Mouse (Mus musculus) intestine, postnatal 0 days (tissue): Measurements from ENCODE around the gene Rgs12. TPM values are rescaled to one million over a fixed set of nuclear protein-coding genes. Genes with fewer than 3 reads are reported as not detected.

ENCODE experiments used
- ATAC-seq: fragments of 200-750 bp; cut with Nextera tagmentation; 2 replicates; pipeline ENCODE4 v1.8.0; 2017; ENCODE audit warnings: mild to moderate bottlenecking, moderate TSS enrichment, moderate library complexity
- H3K27ac ChIP-seq: fragments of 300-500 bp; sonication (generic); 2 replicates; pipeline ENCODE4 v1.5.1; 2014; ENCODE audit warnings: mild to moderate bottlenecking, low read depth, low read length, moderate library complexity
- H3K27me3 ChIP-seq: fragments of 300-500 bp; sonication (generic); replicated peaks from 2 replicates; pipeline ENCODE4 v1.6.1; 2014; ENCODE audit warnings: low read length, mixed read lengths; ENCODE audit not compliant: control insufficient read depth, insufficient read depth
- H3K36me3 ChIP-seq: fragments of 300-500 bp; sonication (generic); 2 replicates; pipeline ENCODE4 v1.6.1; 2014; ENCODE audit warnings: mild to moderate bottlenecking, moderate library complexity; ENCODE audit not compliant: control insufficient read depth, insufficient read depth
- H3K4me1 ChIP-seq: fragments of 300-500 bp; sonication (generic); replicated peaks from 2 replicates; pipeline ENCODE4 v1.6.1; 2014; ENCODE audit warnings: antibody characterized with exemption, low read length, mixed read lengths; ENCODE audit not compliant: control insufficient read depth, insufficient read depth
- H3K4me2 ChIP-seq: fragments of 300-500 bp; sonication (generic); replicated peaks from 2 replicates; pipeline ENCODE4 v1.6.1; 2014; ENCODE audit warnings: low read depth, mild to moderate bottlenecking, moderate library complexity
- H3K4me3 ChIP-seq: fragments of 300-500 bp; sonication (generic); 2 replicates; pipeline ENCODE4 v1.5.1; 2014; ENCODE audit warnings: low read depth, low read length
- H3K9ac ChIP-seq: fragments of 300-500 bp; sonication (generic); 2 replicates; pipeline ENCODE4 v1.6.1; 2014; ENCODE audit warnings: mild to moderate bottlenecking, low read depth, low read length
- H3K9me3 ChIP-seq: fragments of 300-500 bp; sonication (generic); 2 replicates; pipeline ENCODE4 v1.6.1; 2016; ENCODE audit warnings: mixed run types; ENCODE audit not compliant: control insufficient read depth
- CTCF ChIP-seq: sonication (generic); IDR thresholded peaks from 2 replicates; pipeline ENCODE4 v1.5.1; 2016; ENCODE audit warnings: low read depth, mild to moderate bottlenecking, control low read depth, antibody characterized with exemption, moderate library complexity
- WGBS: fragments of 180-500 bp; shearing (Covaris S2); extraction: QIAGEN DNeasy Blood & Tissue Kit; methylation state at CpG from one replicate; pipeline ENCODE4 v1.1.7; 2014; 5-methylcytosine and 5-hydroxymethylcytosine counted together
- polyA plus RNA-seq: library from polyadenylated mRNA; unstranded; fragments of >200 nt; fragmentation: Nextera tagmentation; extraction: Ambion mirVana; gene quantifications from 2 replicates; pipeline ENCODE4 v1.2.1, GENCODE M21; 2015

Gene Rgs12
- polyA plus RNA-seq, 1 experiment from 2014 or later, result 4.1 TPM

GRCm38 (mm10) chr5:34973560-34974317 lies 24.5 kb downstream of the Rgs12 start:
- 78% methylated on average over 8 of the region's 8 CpGs for WGBS
- Histone ChIP-seq H3K27ac (no peak overlapping the region), H3K4me1 (no peaks in the 10 kb centered on the region), H3K9me3 (no peaks in the 10 kb centered on the region), H3K4me2 (no peak overlapping the region), H3K9ac (no peak overlapping the region), H3K27me3 (peaks cover 17% of the 10 kb centered on the region; the same call in 1 of the 2 replicates), H3K36me3 (peaks cover 4% of the 10 kb centered on the region; the same call in 1 of the 2 replicates), H3K4me3 (no peak overlapping the region)
- ATAC-seq, result no peak
- no peak for TF ChIP-seq CTCF

DNA sequence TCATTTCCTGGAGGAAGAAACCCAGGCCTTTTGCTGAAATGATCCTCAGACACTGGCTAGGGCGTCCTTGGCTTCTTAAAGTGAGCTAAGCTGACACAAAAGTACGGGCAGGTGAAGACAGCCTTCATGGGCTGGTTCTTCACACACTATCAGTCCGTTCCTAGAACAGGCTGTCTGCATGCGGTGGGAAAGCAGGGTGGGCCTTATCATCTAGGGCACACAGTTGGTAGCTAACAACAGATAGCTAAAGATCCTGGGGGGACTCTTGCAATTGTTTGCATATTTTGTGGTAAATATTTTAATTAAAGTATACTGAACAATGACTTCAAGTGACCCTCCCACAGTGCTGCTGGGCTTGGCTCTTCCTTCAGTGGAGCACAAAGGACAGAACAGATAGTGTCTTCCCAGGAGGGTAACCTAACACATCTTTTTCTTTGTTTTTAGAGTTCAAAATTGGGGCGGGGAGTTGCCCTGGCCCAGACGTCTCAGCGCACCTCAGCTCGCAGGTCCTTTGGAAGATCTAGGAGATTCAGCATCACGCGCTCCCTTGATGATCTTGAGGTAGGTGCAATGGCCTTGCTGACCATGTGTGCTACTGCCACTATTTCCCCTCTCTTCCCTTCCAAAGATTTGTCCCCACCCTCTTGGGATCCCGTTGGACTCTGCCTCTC lies 25.7 kb downstream of the Rgs12 start:
- Histone ChIP-seq H3K27ac (no peak overlapping the region), H3K9me3 (no peaks in the 10 kb centered on the region), H3K4me2 (no peak overlapping the region), H3K36me3 (peaks cover 4% of the 10 kb centered on the region; the same call in 1 of the 2 replicates), H3K4me3 (no peak overlapping the region), H3K27me3 (peaks cover 17% of the 10 kb centered on the region; the same call in 1 of the 2 replicates), H3K4me1 (no peaks in the 10 kb centered on the region), H3K9ac (no peak overlapping the region)
- no peak for TF ChIP-seq CTCF
- no peak for ATAC-seq
- 88% methylated on average over 11 of the region's 11 CpGs for WGBS

DNA sequence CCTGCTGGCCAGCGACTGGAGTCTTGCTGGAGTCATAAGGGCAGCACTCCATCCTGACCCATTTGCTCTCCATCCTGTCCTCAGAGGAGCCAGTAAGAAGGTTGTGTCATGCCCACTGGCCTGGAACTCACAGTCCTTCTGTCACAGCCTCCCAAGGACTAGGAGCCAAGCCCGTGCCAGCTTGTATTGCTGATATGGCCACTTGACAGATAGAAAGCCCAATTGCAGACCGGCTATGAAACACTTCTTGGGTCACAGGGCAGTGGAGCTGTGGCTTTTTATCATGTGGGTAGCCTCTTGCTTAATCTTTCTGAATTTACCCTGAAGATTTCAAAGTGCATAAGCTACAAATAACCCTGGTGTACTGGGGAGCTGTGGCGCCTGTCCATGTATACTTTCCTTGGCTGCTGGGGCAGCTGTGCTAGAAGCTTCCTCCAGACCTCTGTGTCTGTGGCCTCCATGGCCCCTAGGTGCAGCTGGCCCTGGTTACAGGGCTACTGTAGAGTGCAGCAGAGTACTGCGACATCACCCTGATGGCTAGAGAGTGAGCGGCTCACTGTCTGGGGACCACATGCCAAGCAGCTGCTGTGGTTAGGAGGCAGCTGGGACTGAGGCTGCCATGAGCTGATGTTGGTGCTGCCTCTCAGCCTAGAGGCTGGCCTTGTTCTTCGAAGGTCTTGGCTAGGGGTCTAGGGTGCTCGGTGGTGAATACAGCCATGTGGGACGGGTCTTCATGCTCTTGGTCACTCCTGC lies 27.5 kb downstream of the Rgs12 start:
- WGBS, result 89% methylated on average over 9 of the region's 9 CpGs
- H3K9me3 ChIP-seq, result no peaks in the 10 kb centered on the region
- H3K4me3 ChIP-seq, result no peak overlapping the region
- H3K27me3 ChIP-seq, result peaks cover 22% of the 10 kb centered on the region; the same call in 1 of the 2 replicates
- peaks cover 4% of the 10 kb centered on the region; the same call in 1 of the 2 replicates for H3K36me3 ChIP-seq
- no peaks in the 10 kb centered on the region for H3K4me1 ChIP-seq
- no peak overlapping the region for H3K9ac ChIP-seq
- no peak overlapping the region for H3K4me2 ChIP-seq
- H3K27ac ChIP-seq, result no peak overlapping the region
- no peak for TF ChIP-seq CTCF
- no peak for ATAC-seq

- Histone ChIP-seq H3K9ac (no peak overlapping the region), H3K36me3 (peaks cover 3% of the 10 kb centered on the region; the same call in 1 of the 2 replicates), H3K9me3 (no peaks in the 10 kb centered on the region), H3K27ac (no peak overlapping the region), H3K4me2 (no peak overlapping the region), H3K4me1 (no peaks in the 10 kb centered on the region), H3K4me3 (no peak overlapping the region), H3K27me3 (peaks cover 30% of the 10 kb centered on the region; the same call in 1 of the 2 replicates)
- ATAC-seq, result no peak
- WGBS, result 36% methylated on average over 6 of the region's 6 CpGs
- TF ChIP-seq CTCF, result no peak
Observed at GRCm38 (mm10) chr5:34980099-34980498, 30.9 kb downstream of the Rgs12 start.

DNA sequence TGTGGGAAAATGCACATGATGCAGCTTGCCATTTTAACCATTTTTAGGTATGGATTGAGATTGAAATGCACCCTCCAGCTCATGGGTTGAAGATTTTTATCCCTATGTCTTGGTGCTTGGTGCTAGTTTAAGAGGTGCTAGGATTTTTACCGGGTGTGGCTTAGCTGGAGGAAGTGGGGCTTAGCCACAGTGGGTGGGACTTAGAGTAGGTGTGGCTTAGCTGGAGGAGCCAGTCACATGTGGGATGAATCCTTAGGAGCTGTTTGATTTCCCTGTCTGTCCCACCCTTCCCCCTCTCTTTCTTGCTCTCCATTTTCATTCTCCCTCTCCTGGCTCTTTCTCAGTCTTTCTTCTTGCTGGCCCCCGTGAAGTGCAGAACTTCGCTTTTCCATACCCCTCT lies 32.5 kb downstream of the Rgs12 start:
- Histone ChIP-seq H3K4me2 (no peak overlapping the region), H3K9me3 (no peaks in the 10 kb centered on the region), H3K36me3 (no peaks in the 10 kb centered on the region), H3K4me3 (no peak overlapping the region), H3K27me3 (peaks cover 31% of the 10 kb centered on the region), H3K4me1 (no peaks in the 10 kb centered on the region), H3K27ac (no peak overlapping the region), H3K9ac (no peak overlapping the region)
- 63% methylated on average over 3 of the region's 3 CpGs for WGBS
- TF ChIP-seq CTCF, result no peak
- no peak for ATAC-seq

DNA sequence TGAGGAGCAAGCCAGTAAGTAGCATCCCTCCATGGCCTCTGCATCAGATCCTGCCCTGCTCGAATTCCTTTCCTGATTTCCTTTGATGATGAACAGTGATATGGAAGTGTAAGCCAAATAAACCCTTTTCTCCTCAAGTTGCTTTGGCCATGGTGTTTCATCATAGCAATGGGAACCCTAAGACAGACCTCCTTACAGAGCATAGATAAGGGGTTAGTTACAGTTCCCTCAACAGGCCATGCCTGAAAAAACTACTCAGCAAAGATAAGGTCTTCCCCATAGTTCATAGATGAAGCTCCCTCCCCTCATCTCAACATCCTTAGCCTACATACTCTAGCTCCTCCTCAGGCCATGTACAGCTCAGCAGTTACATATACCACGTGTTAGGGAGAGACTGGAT lies 35.7 kb downstream of the Rgs12 start:
- no peak for ATAC-seq
- H3K4me2 ChIP-seq, result no peak overlapping the region
- H3K9me3 ChIP-seq, result no peaks in the 10 kb centered on the region
- WGBS, result 67% methylated on average over 2 of the region's 2 CpGs
- H3K4me1 ChIP-seq, result no peaks in the 10 kb centered on the region
- H3K9ac ChIP-seq, result no peak overlapping the region
- peaks cover 30% of the 10 kb centered on the region for H3K27me3 ChIP-seq
- H3K27ac ChIP-seq, result no peak overlapping the region
- H3K4me3 ChIP-seq, result no peak overlapping the region
- H3K36me3 ChIP-seq, result no peaks in the 10 kb centered on the region
- no peak for TF ChIP-seq CTCF
